Mouse (Mus musculus) heart, postnatal 25 days (tissue): ENCODE measurements at regions not wholly inside any gene's neighbourhood (a gene's known extent, or its start where the extent isn't known, plus 50 kb on each side); places are given as distances from the start of the nearest gene placed in this dataset.

Experiments
- DNase-seq: peaks from one replicate; pipeline ENCODE4 v3.0.0; 2022; ENCODE audit warnings: low spot score
- intact Hi-C: fragments of 180-260 bp; cut with DNase I; formaldehyde crosslinking; loops from one replicate; pipeline ENCODE4 v1.15.1; 2025

DNA sequence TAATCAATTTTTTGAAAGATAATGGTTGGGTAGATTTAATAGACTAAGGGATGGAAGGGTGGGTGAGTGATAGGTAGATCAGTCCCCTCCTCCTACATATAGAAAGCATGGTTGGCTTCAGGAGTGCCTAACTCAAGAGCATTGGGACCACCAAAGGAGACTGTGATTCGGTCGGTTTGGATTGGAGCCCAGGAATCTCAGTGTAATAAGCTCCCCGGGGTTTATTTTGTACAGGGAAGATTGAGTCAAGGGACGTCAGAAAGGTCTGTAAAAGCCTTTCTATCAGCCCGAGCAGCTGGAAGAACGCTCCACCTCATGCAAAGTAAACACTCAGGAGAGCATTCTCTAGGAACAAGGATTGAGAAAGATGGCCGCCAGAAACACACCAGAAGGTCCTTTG is 76.5 kb upstream of the Cops8 start:
- intact Hi-C loops: no loop called here
- DNase-seq: no peak

DNA sequence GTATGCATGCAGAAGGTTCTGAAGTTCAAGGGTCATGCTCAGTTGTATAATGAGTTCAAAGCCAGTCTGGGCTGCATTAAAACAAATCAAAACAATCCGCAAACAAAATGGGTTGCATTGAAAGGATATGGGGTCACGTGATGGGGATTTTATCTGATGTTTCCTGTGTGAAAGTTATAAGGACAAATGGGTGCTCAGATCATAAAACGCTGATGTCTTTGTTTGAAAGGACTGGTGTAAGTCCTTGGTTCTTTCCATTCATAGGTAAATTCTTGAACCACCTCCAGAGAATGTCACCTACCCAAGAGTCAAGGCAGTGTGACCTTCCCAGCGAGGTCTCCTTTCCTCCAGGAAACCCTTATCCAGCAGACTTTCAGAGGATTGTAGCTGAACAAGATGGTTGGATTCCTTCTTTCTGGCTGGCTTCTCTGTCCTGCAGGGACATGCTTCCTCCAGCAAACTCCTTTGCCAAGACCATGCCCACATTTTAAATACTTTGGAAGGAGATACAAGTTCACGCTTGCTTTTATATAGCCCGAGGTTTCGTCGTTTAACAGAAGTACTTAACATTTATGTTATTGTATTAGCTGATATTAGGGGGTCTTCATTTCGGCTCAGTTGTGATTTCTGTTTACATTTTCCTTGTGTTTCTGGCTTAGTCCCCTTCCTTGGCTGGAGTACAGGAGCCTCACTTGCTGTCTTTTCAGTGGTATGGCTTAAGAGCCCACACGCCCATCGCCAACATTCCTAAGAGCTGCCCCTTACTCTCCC is 74.6 kb upstream of the Cops8 start:
- no peak for DNase-seq
- intact Hi-C loops: no loop called here

DNA sequence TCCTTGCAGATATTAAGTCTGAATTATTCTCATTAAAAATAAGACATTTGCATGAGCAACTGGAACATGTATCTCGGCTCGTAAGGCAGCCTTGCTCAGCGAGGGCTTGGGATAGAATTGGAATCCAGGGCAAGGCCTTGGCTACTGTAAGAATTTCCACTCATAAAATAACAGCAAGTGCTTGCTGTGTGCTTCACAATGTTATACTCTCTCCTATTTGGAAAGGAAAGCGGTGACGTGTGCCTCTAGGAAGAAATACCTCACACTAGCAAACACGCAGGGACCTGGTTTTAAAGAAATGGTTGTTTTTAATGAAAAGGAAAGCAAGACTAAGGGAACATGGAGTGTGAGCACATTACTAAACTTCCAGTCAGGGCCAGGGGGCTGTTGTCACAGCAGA is 69.3 kb upstream of the Cops8 start:
- DNase-seq: no peak
- intact Hi-C loops: no loop called here

- intact Hi-C loops: no loop called here
- DNase-seq: no peak
Observed at GRCm38 (mm10) chr1:90536105-90536504, 66.7 kb upstream of the Cops8 start.

DNA sequence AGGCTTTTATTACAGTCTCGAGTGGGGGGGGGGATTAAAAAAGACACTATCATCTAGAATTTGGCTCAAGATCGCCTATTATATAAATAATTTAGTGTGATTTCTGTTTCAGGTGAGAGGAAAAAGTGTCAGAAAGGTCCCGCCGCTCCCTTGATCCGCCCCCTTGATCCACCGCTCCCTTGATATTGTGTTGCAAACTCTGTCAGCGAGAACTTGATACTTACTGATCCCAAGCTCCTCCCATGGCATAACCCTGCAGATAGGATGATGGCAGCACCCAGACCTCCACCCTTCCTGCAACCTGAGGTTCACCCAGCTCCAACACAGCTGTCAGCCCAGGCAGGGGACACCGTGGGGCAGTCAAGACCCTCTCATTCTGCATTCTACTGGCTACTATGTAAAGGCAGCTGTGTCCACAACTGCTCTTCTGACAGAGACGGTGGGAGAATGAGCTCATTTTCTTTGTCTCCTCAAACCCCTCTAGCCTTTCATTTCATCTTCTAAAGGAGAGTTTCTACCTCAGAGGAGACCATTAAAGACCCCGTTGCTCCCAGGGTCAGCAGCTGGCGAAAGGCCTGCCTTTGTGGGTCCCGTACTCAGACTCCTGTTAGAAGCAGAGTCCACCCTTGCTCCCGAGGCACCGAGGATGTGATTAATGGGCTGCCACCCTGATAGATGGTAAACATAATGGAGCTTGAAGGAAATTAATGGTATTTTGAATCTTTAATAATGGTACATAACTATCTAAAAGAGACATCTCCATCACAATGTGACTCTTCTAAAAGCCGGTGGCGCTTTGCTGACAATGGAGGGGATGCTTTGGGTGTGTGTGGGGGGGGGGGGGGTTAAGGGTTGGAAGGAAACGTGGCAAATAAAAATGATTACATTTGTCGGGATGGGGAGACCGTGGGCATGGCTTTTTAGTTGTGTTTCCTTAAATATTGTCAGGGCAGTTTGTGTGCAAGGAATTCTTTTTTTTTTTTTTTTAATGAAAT is 58.7 kb upstream of the Cops8 start:
- DNase-seq: no peak
- intact Hi-C loops: no loop called here

DNA sequence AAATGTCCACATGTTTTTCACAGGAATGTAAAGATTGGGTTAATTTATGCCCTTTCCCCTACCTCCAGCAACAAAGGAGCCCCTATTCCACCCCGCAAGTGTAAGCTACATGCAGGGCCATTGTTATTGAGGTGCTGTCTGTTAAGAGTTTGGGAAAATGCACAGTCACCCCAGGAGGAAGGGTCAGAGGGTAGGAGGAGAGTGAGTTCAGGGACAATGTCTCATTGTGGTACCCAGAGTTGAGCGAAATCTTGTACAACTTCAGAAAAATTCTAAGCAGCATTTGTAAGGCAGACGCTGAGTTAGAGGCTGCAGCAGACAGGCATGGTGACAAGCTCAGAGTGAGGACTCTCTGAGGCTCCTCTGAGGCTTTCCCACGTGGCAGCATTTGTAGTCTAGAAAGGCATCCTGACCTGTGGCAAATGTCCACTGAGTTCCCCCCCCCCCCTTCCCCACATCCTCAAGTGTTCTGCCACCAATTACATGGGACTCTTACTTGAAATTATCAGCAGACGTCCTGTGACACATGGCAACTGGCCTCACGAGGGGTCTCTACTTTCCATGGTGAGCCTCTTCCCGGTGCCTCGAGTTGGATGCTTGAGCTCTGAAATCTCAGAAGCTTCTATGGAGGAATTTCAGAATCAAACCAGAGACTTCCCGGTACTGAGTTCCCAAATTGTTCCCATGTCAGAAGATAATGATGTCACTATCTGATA is 57.8 kb upstream of the Cops8 start:
- DNase-seq: no peak
- intact Hi-C loops: no loop called here

GRCm38 (mm10) chr1:90552644-90553043 is 50.1 kb upstream of the Cops8 start:
- intact Hi-C loops: no loop called here
- no peak for DNase-seq
